Mouse (Mus musculus): Measurements from ENCODE around the gene Snrpd3.

DNA sequence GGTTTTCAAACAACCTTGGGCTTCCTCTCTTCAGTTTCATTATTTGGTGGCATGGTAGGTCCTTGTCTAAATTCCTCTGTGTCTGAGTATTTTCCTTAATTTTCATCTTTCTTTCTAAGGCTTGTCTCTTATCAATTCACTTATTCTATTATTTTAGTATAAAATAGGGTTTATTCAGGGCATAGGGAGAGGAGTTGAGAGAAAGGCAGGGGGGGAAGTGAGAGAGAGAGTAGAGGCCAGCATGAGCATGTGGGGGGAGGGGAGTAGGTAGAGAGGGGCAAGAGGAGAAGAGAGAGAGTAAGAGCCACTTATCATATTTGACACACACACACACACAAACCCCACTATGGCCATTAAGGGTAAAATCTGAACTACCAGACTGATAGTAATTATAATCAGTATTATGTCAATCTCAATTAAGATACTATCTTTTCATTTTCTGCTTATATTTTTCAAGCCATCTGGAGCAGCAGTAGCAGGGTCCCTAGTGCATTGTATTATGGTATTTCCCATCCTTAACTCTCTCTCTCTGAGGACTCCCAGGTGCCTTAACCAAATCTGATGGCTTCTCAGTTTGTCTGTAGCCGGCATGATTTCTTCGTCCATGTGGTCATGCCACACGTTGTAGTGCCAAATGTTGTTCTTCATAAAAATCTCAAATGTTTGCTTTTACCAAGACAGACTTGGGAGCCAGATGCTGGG is 26.0 kb upstream of the Snrpd3 start:
- TF ChIP-seq CTCF (IDR thresholded peaks at IDR 0.05; ENCODE audit: low read depth, low read length) (no peak), POLR2A (IDR thresholded peaks at IDR 0.05; ENCODE audit: insufficient read depth, low read length) (no peak), EP300 (IDR thresholded peaks at IDR 0.05; ENCODE audit: insufficient read depth, low read depth, low read length) (no peak)
